Mouse (Mus musculus): ENCODE results near the gene Polr2e.
"Not testable (repeated sequence)": the region's sequence is repeated elsewhere in the genome, so short reads cannot be mapped to it uniquely, and the experiment has no call there.

Gene Polr2e

GRCm38 (mm10) chr10:80056976-80057682 is 17.5 kb upstream of the Polr2e start:
- no peak for DNase-seq (ENCODE audit: low read depth, low spot score)

DNA sequence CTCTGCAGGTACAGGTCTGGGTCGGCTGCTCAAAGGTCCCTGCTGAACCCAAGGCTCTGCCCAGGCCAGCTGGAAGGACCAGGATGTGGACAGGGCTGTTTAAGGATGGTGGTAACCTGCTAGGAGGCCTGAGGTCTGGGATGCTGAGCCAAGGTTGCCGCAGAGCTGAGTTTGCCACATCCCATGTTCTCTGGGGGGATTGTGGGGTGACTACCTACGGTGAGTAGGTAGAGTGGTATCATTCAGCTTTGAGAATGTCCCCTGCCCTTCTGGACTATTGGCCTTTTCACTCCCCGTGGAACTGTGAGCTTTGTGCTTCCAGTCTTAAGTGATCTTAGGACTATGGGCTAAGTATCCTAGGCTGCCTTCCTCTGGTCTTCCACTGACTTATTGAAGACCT is 16.9 kb upstream of the Polr2e start:
- DNase-seq (ENCODE audit: low read depth, low spot score): no peak

- DNase-seq (ENCODE audit: low read depth, low spot score): no peak
Measured at GRCm38 (mm10) chr10:80055891-80056290, 16.3 kb upstream of the Polr2e start.

DNA sequence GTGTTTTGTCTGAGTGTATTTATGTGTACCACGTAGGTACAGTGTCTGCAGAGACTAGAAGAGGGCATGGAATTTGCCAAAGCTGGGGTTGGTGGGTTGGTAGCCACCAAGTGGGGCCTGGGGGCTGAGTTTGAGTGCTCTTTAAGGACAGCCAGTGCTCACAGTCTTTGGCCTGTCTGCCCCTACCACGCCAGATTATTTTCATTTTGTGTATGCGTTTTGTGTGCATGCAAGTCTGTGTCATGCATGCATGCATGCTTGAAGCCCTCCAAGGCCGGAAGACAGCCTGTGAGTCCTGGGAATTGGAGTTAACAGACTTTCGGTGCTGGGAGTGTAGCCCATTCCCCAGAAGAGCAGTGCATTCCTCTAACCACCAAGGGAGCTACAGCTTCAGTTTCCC is 15.8 kb upstream of the Polr2e start:
- DNase-seq (ENCODE audit: low read depth, low spot score): no peak

DNA sequence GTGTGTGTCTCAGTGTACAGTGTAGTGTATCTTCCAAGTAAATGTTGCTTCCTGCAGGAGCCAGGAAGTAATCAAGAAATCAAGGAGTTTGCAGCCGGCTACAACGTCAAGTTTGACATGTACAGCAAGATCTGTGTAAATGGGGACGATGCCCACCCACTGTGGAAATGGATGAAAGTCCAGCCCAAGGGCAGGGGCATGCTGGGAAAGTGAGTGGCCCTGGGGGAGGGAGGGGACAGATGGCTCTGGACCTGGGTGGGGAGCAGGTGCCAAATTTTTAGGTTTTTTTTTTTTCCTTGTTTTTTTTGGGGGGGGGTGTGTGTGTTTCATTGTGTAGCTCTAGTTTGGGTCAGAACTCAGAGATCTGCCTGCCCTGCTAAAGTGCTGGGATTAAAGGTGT is 15.3 kb upstream of the Polr2e start:
- DNase-seq (ENCODE audit: low read depth, low spot score): not testable (repeated sequence)

DNA sequence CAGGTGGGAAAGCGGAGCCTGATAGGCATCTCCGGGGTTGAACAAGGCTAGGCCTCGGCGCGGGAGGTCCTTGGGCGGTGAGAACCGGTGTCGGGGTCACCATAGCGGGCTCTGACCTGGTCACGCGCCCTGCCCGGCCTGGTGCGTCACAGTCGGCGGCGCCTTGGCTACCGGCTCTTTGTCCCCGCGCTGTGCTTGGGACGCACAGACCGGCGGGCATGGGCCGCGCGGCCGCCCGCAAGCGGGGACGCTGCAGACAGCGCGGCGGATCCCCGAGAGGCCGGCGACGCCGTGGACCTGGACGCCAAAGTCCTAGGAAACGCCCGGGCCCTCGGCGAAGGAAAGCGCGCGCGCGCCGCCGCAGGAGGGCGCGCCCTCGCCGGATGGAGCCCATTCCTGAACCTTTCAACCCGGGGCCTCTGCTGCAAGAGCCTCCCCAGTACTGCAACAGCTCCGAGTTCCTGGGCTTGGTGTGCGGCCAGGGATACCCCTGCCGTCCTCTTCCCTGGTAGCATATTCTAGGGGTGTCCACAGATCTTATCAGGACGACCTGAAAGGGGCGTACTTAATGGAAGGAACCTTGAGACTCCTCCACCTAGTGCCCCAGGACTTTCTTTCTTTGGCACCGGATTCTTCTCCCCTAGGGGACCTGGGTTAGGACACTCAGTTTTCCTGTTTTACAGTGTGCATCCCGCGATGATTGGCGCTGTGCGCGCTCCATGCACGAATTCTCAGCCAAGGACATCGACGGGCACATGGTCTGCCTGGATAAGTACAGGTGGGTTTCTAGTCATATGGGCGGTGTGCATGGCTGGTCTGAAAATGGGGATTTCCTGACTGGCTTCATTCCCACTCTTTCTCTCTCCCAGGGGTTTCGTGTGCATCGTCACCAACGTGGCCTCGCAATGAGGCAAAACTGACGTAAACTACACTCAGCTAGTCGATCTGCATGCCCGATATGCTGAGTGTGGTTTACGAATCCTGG is 14.5 kb upstream of the Polr2e start:
- DNase-seq (ENCODE audit: low read depth, low spot score): no peak

DNA sequence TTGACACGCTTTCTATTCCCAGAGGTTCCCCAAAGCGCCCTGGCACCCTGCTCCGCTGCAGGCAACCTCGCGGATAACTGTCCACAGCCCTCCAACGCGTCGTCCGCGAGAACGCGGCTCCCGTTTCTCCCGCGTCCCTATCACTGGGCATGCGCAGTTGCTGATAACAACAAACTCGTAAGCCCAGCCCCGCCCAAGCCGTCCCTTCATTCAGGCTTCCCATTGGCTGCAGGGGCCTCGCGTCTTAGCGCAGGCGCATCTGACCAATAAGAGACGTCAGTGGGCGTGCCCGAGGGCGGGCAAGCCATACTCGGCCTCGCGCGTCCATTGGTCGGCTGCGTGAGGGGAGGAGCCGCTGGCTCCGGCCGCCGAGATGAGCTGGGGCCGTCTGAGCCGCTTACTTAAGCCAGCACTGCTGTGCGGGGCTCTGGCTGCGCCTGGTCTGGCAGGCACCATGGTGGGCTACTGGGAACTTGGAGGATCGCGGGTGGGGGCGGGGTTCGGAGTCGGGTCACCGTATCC is 13.7 kb upstream of the Polr2e start:
- DNase-seq (ENCODE audit: low read depth, low spot score): peak; percentile 98

DNA sequence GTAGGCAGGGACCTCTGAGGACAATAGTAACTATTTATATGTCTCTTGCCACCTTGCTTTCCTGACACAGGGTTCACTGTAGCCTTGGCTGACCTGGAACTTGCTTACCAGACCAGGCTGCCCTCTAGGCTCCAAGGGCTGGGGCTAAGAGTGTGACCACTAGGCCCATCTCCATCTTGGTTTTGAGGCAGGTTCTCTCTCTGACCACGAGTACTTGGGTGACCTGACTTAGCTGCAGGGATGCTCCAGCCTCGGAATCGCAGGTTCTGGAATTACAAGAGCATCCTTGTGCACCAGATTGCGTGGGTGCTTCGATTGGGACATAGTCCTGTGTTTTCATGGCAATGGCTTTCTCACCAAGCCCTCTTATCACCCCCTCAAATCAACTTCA is 12.8 kb upstream of the Polr2e start:
- DNase-seq (ENCODE audit: low read depth, low spot score): no peak

GRCm38 (mm10) chr10:80051618-80052373 is 12.2 kb upstream of the Polr2e start:
- no peak for DNase-seq (ENCODE audit: low read depth, low spot score)

GRCm38 (mm10) chr10:80050885-80051617 is 11.5 kb upstream of the Polr2e start:
- DNase-seq (ENCODE audit: low read depth, low spot score): no peak

DNA sequence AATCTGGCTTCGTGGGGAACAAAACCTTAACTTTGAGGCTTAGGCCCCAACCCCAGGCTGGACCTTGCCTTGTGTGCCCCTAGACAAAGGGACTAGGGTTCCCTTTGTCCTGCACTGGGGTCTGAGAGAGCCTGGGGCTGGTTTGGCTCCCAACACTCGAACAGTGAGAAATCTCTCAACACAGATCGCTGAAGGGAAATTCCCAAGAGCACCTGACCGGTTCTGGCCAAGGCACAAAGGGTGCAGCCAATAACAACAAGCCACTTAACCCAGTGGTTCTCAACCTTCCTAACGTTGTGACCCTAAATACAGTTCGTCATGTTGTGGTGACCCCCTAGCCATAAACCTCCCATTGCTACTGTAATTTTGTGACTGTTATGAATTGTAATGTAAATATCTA is 10.6 kb upstream of the Polr2e start:
- DNase-seq (ENCODE audit: low read depth, low spot score): no peak

GRCm38 (mm10) chr10:80048834-80049233 is 9.2 kb upstream of the Polr2e start:
- no peak for DNase-seq (ENCODE audit: low read depth, low spot score)

- no peak for DNase-seq (ENCODE audit: low read depth, low spot score)
Measured at GRCm38 (mm10) chr10:80048396-80048795, 8.8 kb upstream of the Polr2e start.

- no peak for DNase-seq (ENCODE audit: low read depth, low spot score)
Measured at GRCm38 (mm10) chr10:80047041-80047565, 7.5 kb upstream of the Polr2e start, which contains the start of gene Gpx4. Gene Gpx4 (plus strand): TSS chr10:80047166.

DNA sequence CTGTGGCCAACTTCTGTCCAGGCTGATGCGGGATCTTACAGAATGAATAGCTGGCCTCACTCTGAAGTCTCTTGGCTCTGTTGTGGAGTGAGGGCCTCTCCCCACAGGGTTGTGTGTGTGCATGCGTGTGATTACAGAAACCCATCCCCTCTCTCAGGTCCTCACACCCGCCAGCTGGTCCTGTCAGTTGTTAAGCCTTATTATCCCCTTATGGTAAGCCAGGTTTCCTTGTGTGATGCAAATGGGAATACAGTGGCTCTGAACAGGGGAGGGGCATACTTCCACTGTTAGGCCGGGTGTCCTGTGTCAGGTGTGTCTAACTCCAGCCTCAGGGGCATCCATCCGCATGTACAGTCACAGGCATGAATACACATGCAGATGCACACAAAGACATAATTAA is 6.2 kb upstream of the Polr2e start:
- DNase-seq (ENCODE audit: low read depth, low spot score): no peak

GRCm38 (mm10) chr10:80045364-80045763 is 5.8 kb upstream of the Polr2e start:
- DNase-seq (ENCODE audit: low read depth, low spot score): not testable (repeated sequence)

DNA sequence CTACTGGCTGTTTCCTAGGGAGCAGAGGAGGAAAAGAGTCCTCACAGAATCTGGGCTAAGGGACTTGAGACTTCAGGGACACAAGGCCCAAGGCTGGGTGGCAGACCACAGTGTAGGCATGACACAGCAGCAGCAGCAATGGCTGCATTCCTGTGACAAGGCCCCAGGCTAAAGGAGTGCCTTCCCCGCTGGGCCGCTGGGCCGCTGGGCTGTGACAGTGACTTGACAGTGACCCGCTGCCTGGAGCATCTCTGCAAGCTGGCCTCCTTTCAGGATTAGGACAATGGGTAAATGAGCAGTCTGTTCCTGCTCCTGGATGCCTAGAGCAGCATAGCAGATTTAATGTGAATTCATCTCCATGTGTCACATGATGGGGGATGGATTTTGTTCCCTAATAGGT is 4.5 kb upstream of the Polr2e start:
- no peak for DNase-seq (ENCODE audit: low read depth, low spot score)

GRCm38 (mm10) chr10:80041409-80042060 is 1.9 kb upstream of the Polr2e start:
- DNase-seq (ENCODE audit: low read depth, low spot score): not testable (repeated sequence)

DNA sequence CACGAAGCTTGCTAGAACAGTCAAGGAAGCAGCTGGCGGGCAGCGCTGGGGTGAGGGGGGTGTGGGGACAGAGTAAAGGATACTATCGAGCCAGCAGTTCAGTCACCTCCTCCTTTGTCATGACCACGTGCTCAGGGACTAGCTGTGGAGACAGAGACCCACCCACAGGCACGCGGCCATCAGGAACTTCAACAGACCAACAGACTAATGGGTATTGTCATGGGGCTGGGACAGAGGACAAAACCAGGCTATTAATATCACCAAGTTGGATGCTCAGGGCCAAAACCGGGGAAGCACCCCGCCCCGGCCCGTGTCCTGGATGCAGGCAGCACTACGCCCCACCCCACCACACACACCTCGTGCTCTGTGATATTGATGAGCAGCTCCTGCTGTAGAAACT is 2.8 kb downstream of the Polr2e start:
- no peak for DNase-seq (ENCODE audit: low read depth, low spot score)

DNA sequence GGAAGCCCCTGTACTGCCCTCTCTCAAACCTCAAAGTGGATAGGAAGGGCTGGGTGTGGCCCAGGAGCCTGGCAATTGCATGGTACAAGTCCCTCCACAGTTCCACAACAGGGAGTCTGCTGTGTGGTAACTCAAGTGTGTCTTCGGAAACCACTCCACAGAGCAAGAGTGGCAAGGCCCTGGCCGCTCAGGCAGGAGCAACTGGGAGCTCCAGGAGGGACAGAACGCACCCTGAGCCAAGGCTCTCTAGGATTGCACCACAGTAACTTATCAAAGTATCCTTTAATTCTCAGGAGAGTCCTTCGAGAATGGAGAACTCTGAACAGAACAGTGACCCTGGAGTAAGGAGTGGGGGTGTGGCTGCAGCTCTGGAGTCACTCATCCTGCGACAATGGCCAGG is 3.9 kb downstream of the Polr2e start:
- DNase-seq (ENCODE audit: low read depth, low spot score): no peak

Data from brain, embryonic 18.5 days (tissue).